Mouse (Mus musculus): Measurements from ENCODE around the gene Dnah11. TPM values are rescaled to one million over a fixed set of nuclear protein-coding genes. Genes with fewer than 3 reads are reported as not detected.
A peak's percentile ranks its signal among the peaks of the same experiment; 100 is the strongest.

The Dnah11 gene
- polyA plus RNA-seq, 1 experiment from 2014 or later, result 0.69 TPM

GRCm38 (mm10) chr12:118034990-118035389, 163.9 kb downstream of the Dnah11 start:
- Histone ChIP-seq H3K4me1 (no peaks in the 10 kb centered on the region), H3K4me3 (no peak overlapping the region), H3K36me3 (no peaks in the 10 kb centered on the region), H3K9ac (no peak overlapping the region), H3K27me3 (no peaks in the 10 kb centered on the region), H3K4me2 (no peak overlapping the region), H3K9me3 (no peaks in the 10 kb centered on the region), H3K27ac (no peak overlapping the region)
- ATAC-seq (ENCODE audit: borderline replicate concordance, extremely low read depth, low FRiP score, low TSS enrichment), result no peak
- 58% methylated on average over 1 of the region's 1 CpGs for WGBS

GRCm38 (mm10) chr12:118025771-118026170, 173.1 kb downstream of the Dnah11 start:
- no peak for ATAC-seq (ENCODE audit: borderline replicate concordance, extremely low read depth, low FRiP score, low TSS enrichment)
- Histone ChIP-seq H3K36me3 (no peaks in the 10 kb centered on the region), H3K9me3 (no peaks in the 10 kb centered on the region), H3K4me2 (no peak overlapping the region), H3K27ac (no peak overlapping the region), H3K4me1 (no peaks in the 10 kb centered on the region), H3K9ac (no peak overlapping the region), H3K27me3 (no peaks in the 10 kb centered on the region), H3K4me3 (no peak overlapping the region)
- WGBS, result 49% methylated on average over 4 of the region's 4 CpGs

- WGBS, result 43% methylated on average over 6 of the region's 6 CpGs
- ATAC-seq (ENCODE audit: borderline replicate concordance, extremely low read depth, low FRiP score, low TSS enrichment), result peak; percentile 46; the same call in 1 of the 2 replicates
Measured at GRCm38 (mm10) chr12:118018936-118019335, 179.9 kb downstream of the Dnah11 start.

GRCm38 (mm10) chr12:118013872-118014271, 185.0 kb downstream of the Dnah11 start:
- Histone ChIP-seq H3K27me3 (no peaks in the 10 kb centered on the region), H3K4me2 (no peak overlapping the region), H3K4me3 (no peak overlapping the region), H3K36me3 (no peaks in the 10 kb centered on the region), H3K27ac (no peak overlapping the region), H3K9ac (no peak overlapping the region), H3K9me3 (no peaks in the 10 kb centered on the region), H3K4me1 (0 out of 2 replicates have a peak, but pooled peaks cover under 1% of the 10 kb centered on the region)
- no peak for ATAC-seq (ENCODE audit: borderline replicate concordance, extremely low read depth, low FRiP score, low TSS enrichment)
- 75% methylated on average over 3 of the region's 3 CpGs for WGBS

More at GRCm38 (mm10) chr12:118018936-118019335, 179.9 kb downstream of the Dnah11 start:
- no peak overlapping the region for H3K9ac ChIP-seq
- no peaks in the 10 kb centered on the region for H3K9me3 ChIP-seq
- H3K36me3 ChIP-seq, result no peaks in the 10 kb centered on the region
- H3K4me2 ChIP-seq, result no peak overlapping the region
- H3K27ac ChIP-seq, result no peak overlapping the region
- H3K27me3 ChIP-seq, result no peaks in the 10 kb centered on the region
- no peak overlapping the region for H3K4me3 ChIP-seq
- 0 out of 2 replicates have a peak, but pooled peaks cover 10% of the 10 kb centered on the region for H3K4me1 ChIP-seq

GRCm38 (mm10) chr12:118011921-118012320, 186.9 kb downstream of the Dnah11 start:
- no peak overlapping the region for H3K27ac ChIP-seq
- no peaks in the 10 kb centered on the region for H3K27me3 ChIP-seq
- no peak overlapping the region for H3K4me3 ChIP-seq
- H3K9ac ChIP-seq, result no peak overlapping the region
- no peaks in the 10 kb centered on the region for H3K36me3 ChIP-seq
- no peak overlapping the region for H3K4me2 ChIP-seq
- ATAC-seq (ENCODE audit: borderline replicate concordance, extremely low read depth, low FRiP score, low TSS enrichment), result no peak
- no peaks in the 10 kb centered on the region for H3K9me3 ChIP-seq
- WGBS, result 84% methylated on average over 8 of the region's 8 CpGs
- no peaks in the 10 kb centered on the region for H3K4me1 ChIP-seq

- no peaks in the 10 kb centered on the region for H3K36me3 ChIP-seq
- no peak overlapping the region for H3K9ac ChIP-seq
- no peaks in the 10 kb centered on the region for H3K9me3 ChIP-seq
- no peaks in the 10 kb centered on the region; the same call in 1 of the 2 replicates for H3K27me3 ChIP-seq
- no peak for ATAC-seq (ENCODE audit: borderline replicate concordance, extremely low read depth, low FRiP score, low TSS enrichment)
- H3K4me2 ChIP-seq, result no peak overlapping the region
- 75% methylated on average over 9 of the region's 9 CpGs for WGBS
- no peak overlapping the region for H3K4me3 ChIP-seq
- no peaks in the 10 kb centered on the region for H3K4me1 ChIP-seq
- H3K27ac ChIP-seq, result no peak overlapping the region
Measured at GRCm38 (mm10) chr12:117994938-117995337, 203.9 kb downstream of the Dnah11 start.

- WGBS, result under 1% methylated on average over 7 of the region's 7 CpGs
- no peak overlapping the region for H3K9ac ChIP-seq
- H3K27me3 ChIP-seq, result no peaks in the 10 kb centered on the region; the same call in 1 of the 2 replicates
Measured at GRCm38 (mm10) chr12:117993499-117993898, 205.3 kb downstream of the Dnah11 start.

GRCm38 (mm10) chr12:117989018-117989828, 209.6 kb downstream of the Dnah11 start:
- no peaks in the 10 kb centered on the region for H3K9me3 ChIP-seq
- WGBS, result 8% methylated on average over 11 of the region's 11 CpGs
- H3K4me1 ChIP-seq, result peaks cover 10% of the 10 kb centered on the region
- H3K4me2 ChIP-seq, result peak overlapping the region; percentile 49
- ATAC-seq (ENCODE audit: borderline replicate concordance, extremely low read depth, low FRiP score, low TSS enrichment), result no peak
- no peak overlapping the region for H3K9ac ChIP-seq
- H3K27me3 ChIP-seq, result no peaks in the 10 kb centered on the region; the same call in 1 of the 2 replicates
- H3K4me3 ChIP-seq, result no peak overlapping the region
- H3K36me3 ChIP-seq, result no peaks in the 10 kb centered on the region
- no peak overlapping the region for H3K27ac ChIP-seq

More at GRCm38 (mm10) chr12:117993499-117993898, 205.3 kb downstream of the Dnah11 start:
- Histone ChIP-seq H3K9me3 (no peaks in the 10 kb centered on the region), H3K4me2 (no peak overlapping the region), H3K36me3 (no peaks in the 10 kb centered on the region), H3K4me1 (peaks cover 10% of the 10 kb centered on the region), H3K4me3 (no peak overlapping the region), H3K27ac (no peak overlapping the region)
- peak; percentile 90 for ATAC-seq (ENCODE audit: borderline replicate concordance, extremely low read depth, low FRiP score, low TSS enrichment)

GRCm38 (mm10) chr12:117980315-117980714, 218.5 kb downstream of the Dnah11 start:
- no peaks in the 10 kb centered on the region for H3K27me3 ChIP-seq
- H3K4me1 ChIP-seq, result no peaks in the 10 kb centered on the region
- no peak for ATAC-seq (ENCODE audit: borderline replicate concordance, extremely low read depth, low FRiP score, low TSS enrichment)
- H3K9me3 ChIP-seq, result no peaks in the 10 kb centered on the region
- no peak overlapping the region for H3K4me2 ChIP-seq
- H3K9ac ChIP-seq, result no peak overlapping the region
- no peak overlapping the region for H3K27ac ChIP-seq
- H3K36me3 ChIP-seq, result no peaks in the 10 kb centered on the region
- no peak overlapping the region for H3K4me3 ChIP-seq
- 53% methylated on average over 3 of the region's 3 CpGs for WGBS

GRCm38 (mm10) chr12:117973712-117974111, 225.1 kb downstream of the Dnah11 start:
- no peak for ATAC-seq (ENCODE audit: borderline replicate concordance, extremely low read depth, low FRiP score, low TSS enrichment)
- Histone ChIP-seq H3K4me2 (no peak overlapping the region), H3K27ac (no peak overlapping the region), H3K36me3 (no peaks in the 10 kb centered on the region), H3K9me3 (no peaks in the 10 kb centered on the region), H3K4me1 (no peaks in the 10 kb centered on the region), H3K27me3 (no peaks in the 10 kb centered on the region), H3K4me3 (no peak overlapping the region), H3K9ac (no peak overlapping the region)

- no peak overlapping the region for H3K27ac ChIP-seq
- WGBS, result 67% methylated on average over 2 of the region's 2 CpGs
- H3K4me1 ChIP-seq, result no peaks in the 10 kb centered on the region
- no peak overlapping the region for H3K4me3 ChIP-seq
- H3K27me3 ChIP-seq, result no peaks in the 10 kb centered on the region
- H3K9ac ChIP-seq, result no peak overlapping the region
- H3K36me3 ChIP-seq, result no peaks in the 10 kb centered on the region
- no peak overlapping the region for H3K4me2 ChIP-seq
- no peak for ATAC-seq (ENCODE audit: borderline replicate concordance, extremely low read depth, low FRiP score, low TSS enrichment)
- no peaks in the 10 kb centered on the region for H3K9me3 ChIP-seq
Measured at GRCm38 (mm10) chr12:117962698-117963097, 236.1 kb downstream of the Dnah11 start.

GRCm38 (mm10) chr12:117959213-117959612, 239.6 kb downstream of the Dnah11 start:
- Histone ChIP-seq H3K4me3 (no peak overlapping the region), H3K27ac (no peak overlapping the region), H3K36me3 (no peaks in the 10 kb centered on the region), H3K27me3 (no peaks in the 10 kb centered on the region), H3K9me3 (no peaks in the 10 kb centered on the region), H3K4me2 (no peak overlapping the region), H3K4me1 (no peaks in the 10 kb centered on the region), H3K9ac (no peak overlapping the region)
- no peak for ATAC-seq (ENCODE audit: borderline replicate concordance, extremely low read depth, low FRiP score, low TSS enrichment)

Data from lung, embryonic 15.5 days (tissue).